Mouse (Mus musculus) liver, embryonic 14.5 days (tissue): ENCODE results near the gene Blvra.

Experiments
- CTCF ChIP-seq: IDR thresholded peaks from 2 replicates; pipeline ENCODE4 v1.5.1; 2016; ENCODE audit warnings: antibody characterized with exemption, low read depth, control low read depth
- EP300 ChIP-seq: IDR thresholded peaks from 2 replicates; pipeline ENCODE4 v1.6.1; 2016; ENCODE audit warnings: antibody characterized with exemption, low read depth

- TF ChIP-seq CTCF, result no peak
- no peak for TF ChIP-seq EP300
Measured at GRCm38 (mm10) chr2:127137838-127138420, 67.5 kb downstream of the Blvra start.
